Mouse (Mus musculus): ENCODE data around the gene Recql.
"Not testable (repeated sequence)": the region's sequence is repeated elsewhere in the genome, so short reads cannot be mapped to it uniquely, and the experiment has no call there.

Recql gene

GRCm38 (mm10) chr6:142365742-142366472 lies 21.0 kb downstream of the Recql start:
- in situ Hi-C loops (cut with MboI), result no loop called here

GRCm38 (mm10) chr6:142363019-142363576 lies 23.8 kb downstream of the Recql start:
- in situ Hi-C loops (cut with MboI), result no loop called here

DNA sequence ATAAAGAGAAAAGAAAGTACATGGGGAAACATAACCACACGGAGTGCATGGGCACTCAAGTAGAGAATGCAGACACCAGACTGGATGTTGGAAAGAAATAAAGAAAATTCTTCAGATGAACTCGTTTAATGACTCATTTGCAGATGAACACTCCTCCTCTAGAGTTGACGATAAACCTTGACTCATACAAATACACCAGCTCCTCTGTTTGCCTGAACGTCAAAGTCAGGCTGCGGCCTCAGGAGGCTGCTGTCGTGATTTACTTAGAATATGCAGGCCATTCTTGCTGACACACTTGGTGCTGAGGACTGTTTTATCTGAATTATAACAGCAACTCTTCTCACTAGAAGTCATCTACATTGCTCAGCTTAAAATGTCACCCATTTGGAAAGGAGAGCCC lies 24.9 kb downstream of the Recql start:
- in situ Hi-C loops (cut with MboI), result no loop called here

GRCm38 (mm10) chr6:142357106-142357505 lies 29.8 kb downstream of the Recql start:
- in situ Hi-C loops (cut with MboI), result no loop called here

GRCm38 (mm10) chr6:142352099-142352498 lies 34.8 kb downstream of the Recql start:
- in situ Hi-C loops (cut with MboI), result not testable (repeated sequence)

DNA sequence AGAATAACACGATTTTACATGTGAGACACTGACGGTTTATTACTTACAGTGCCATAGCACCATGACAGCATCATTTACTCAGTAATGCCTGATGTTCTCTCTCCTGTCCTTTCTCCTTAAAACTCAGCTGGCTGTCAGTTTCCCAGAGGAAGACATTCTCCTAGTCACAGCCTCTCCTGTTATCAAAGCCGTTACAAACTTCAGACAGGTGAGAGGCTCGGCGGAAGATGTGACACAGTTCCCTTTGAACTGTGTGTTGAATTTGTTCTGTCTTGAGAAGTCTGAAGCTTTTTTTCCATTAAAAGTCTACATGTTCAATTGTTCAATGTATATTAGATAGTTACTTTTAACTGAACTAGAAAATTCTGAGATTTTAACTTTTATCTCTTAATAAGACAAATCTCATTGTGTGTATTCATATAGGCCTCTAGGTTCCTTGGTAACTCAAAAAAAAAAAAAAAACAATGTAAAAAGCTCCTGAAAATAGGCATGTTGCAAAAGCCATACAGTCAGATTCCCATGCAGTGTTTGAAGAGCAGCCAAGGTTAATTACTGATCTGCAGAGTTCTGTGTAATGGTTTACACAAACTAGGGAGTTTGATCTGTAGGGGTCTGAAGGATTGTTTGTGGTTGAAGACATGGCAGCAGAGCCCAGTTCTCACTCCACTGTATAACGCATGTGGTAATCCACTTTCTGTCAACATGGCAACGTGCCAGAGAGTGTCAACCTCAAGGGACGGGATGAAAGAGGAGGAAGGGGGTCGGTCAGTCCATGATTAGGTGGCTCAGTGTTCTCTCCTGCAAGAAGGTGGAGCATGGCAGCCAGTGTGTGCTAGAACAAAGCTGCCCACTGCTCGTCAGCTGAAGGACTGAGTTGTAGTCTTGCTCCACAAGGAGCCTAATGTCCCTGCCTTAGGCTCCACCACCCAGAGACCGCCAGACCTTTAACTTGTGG lies 39.2 kb downstream of the Recql start:
- in situ Hi-C loops (cut with MboI), result no loop called here

DNA sequence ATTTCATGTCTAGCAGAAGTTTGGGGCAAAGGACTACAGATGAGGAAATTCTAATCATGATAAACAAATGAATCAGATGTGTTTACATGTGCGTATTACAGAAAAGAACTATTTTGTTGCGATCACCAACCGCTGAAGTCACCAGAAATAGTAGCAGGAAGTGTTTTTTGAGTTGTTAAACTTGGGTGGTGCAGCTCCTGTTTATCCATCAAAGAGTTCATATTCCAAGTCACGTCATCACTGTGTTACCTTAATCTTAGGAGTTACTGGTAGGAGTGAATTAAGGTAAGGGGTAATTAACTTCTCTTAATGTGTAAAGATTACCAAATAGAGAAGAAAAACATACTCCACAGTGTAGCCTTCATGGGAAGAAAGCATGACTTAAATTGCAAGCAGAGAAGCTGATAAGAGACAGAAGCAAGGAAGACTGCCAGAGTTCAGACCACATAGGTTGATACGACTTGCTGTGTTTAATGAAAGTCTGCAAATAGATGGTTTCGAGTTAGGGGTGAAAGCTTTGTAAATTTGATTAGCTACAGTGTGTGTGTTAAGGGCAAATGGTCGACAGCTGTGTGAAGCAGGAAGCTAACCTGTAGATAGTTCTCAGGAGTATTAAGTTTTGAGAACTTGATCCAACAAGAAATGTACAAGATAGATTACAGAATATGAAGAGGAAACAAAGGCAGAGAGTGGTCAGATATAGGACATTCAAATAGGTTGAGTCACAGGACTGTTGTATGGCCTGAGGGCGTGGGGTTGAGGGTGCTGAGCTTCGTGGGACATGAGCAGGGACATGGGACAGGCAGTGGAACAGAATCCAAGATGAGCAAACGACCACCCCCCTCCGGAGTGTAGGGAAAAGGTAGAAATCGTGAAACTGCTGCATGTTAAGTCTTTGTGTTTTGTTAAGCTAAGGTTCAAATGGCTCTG lies 40.4 kb downstream of the Recql start:
- in situ Hi-C loops (cut with MboI), result no loop called here

DNA sequence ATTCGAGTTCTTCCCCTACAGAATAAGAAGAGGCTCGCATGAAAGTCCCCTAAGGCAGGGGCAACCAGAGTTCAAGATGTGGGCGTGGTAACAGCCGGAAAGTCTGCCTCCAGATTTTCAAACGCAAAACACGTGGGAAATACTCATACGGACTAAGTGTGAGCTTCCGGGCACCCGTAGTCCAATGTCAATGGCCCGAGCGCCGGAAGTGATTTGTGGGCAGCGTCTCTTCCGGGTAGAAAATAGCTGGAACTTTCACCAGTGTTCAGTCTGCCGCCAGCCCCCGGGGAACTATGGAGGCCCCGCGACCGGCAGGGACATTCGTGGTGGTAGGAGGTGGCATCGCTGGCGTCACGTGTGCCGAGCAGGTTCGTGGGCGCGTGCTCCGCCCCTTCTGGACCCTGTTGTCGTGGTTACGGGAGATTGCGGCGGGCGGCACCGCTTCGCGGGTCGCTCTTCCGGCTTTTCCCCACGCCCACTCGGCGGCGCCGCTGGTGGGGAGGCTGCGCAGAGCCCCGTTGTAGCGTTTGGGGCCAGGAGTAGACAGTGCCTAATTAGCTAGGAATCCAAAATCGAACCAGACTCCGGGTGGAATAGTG lies 41.3 kb downstream of the Recql start, which contains the start of gene Pyroxd1:
Gene Pyroxd1, plus strand, starts transcription at position 215 of the 599 bp plus-strand sequence.
- in situ Hi-C loops (cut with MboI), result no loop called here

GRCm38 (mm10) chr6:142343561-142343960 lies 43.3 kb downstream of the Recql start:
- in situ Hi-C loops (cut with MboI), result no loop called here

DNA sequence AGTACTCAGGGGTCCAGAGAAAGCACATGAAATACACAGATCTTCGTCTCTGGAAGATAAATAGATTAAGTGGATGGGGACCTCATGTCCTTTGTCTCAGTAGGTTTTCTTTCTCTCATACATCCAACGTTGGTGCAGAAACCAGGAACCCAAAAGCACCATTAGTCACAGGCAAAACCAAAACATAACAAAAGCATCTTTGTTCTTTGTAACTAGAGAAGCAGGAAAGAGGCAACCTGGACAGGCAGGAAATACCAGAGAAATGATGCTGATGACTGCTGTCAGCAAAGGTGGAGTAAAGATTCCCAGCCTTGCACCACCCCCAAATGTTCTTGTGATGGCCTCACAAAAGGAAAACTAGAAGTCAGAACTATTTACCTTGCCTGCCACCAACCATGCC lies 47.3 kb downstream of the Recql start:
- in situ Hi-C loops (cut with MboI), result no loop called here

- in situ Hi-C loops (cut with MboI), result no loop called here
These were observed 47.9 kb downstream of the Recql start for GRCm38 (mm10) chr6:142338961-142339360.

- in situ Hi-C loops (cut with MboI), result no loop called here
These were observed 57.7 kb downstream of the Recql start for GRCm38 (mm10) chr6:142329201-142329600.

DNA sequence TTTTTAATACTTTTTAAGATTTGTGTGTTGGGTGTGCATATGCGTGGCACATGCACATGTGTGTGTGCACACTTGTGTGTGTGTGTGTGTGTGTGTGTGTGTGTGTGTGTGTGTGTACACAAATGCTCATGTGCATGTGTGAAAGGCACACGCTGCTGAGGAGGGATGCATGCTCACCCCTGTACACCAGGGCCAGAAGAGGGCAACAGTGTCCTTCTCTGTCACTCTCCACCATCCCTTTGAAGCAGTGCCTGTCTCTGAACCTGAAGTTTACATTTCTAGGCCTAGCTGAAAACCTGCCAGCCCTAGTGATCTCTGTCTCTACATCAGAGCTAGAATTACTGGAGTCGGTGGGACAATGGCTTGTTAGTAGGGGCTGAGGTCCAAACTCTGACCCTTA lies 60.3 kb downstream of the Recql start:
- in situ Hi-C loops (cut with MboI), result no loop called here

GRCm38 (mm10) chr6:142322881-142323280 lies 64.0 kb downstream of the Recql start, which contains the start of gene Slco1a5:
Gene Slco1a5 (minus strand): TSS chr6:142322981.
- in situ Hi-C loops (cut with MboI), result no loop called here

GRCm38 (mm10) chr6:142317106-142317505 lies 69.8 kb downstream of the Recql start:
- in situ Hi-C loops (cut with MboI), result no loop called here

DNA sequence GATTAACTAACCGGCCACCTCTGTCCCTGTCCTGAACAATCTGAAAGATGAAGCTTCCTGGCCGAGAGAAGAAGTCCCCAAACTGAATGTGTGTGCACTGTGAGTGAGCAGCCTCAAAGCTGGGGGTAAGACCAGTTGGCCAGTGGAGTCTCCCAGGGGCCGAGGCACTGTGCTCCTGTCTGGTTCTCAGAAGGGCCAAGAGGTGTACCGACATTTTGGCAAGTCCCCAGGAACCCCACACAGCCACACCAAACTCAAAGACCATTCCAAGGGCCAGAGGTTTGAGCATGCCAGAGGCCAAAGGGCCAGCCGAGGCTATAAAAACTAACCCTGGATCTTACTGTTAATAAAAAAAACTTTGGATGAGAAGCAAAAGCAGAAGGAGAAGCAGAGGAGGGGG lies 72.6 kb downstream of the Recql start:
- in situ Hi-C loops (cut with MboI), result no loop called here

- in situ Hi-C loops (cut with MboI), result no loop called here
These were observed 81.8 kb downstream of the Recql start for GRCm38 (mm10) chr6:142305076-142305475.

Measured in mature B cell (primary cell).